Mouse (Mus musculus): ENCODE data around the gene Dab1. TPM values are rescaled to one million over a fixed set of nuclear protein-coding genes. Genes with fewer than 3 reads are reported as not detected.

Gene Dab1
- total and polyA plus RNA-seq, 2 experiments: 0.02 to 0.09 TPM

DNA sequence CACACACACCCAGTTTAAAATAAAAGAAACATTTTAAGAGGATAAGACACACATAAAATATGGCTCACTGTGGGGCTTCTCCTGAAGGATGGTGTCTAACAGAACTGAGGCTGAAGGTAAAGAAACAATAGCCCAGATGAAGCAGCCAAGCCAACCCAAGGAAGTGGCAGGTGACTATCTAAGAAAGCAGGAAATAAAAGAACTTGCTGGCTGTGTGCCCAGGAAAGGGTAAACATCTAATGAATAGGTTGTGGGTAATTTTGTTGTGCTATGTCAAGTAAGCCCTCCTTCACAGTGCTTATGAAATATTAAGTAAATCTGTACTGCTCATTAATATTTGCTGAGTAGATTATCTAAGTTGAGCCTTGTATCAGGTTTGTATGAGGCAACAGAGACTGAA, 438.0 kb downstream of the Dab1 start:
- TF ChIP-seq CTCF (IDR thresholded peaks at IDR 0.05; ENCODE audit: low read depth, low read length): no peak
- TF ChIP-seq POLR2A (IDR thresholded peaks at IDR 0.05; ENCODE audit: extremely low read depth, insufficient read depth, low read length): no peak
- Histone ChIP-seq H3K27me3 (ENCODE audit: control insufficient read depth, insufficient read depth, low read length) (no peaks in the 10 kb centered on the region), H3K36me3 (ENCODE audit: control insufficient read depth, insufficient read depth, low read length) (no peaks in the 10 kb centered on the region), H3K27ac (replicated peaks; ENCODE audit: insufficient read depth, low read depth, low read length) (no peak overlapping the region), H3K4me3 (ENCODE audit: insufficient read depth, low read depth, low read length) (no peak overlapping the region), H3K79me2 (ENCODE audit: control insufficient read depth, insufficient read depth, low read length) (no peaks in the 10 kb centered on the region), H3K4me1 (ENCODE audit: control insufficient read depth, insufficient read depth, low read length) (no peaks in the 10 kb centered on the region), H3K9ac (ENCODE audit: low read depth, low read length) (no peak overlapping the region)
- no peak for DNase-seq (ENCODE audit: extremely low read depth, low read depth, low spot score)

GRCm38 (mm10) chr4:104059569-104059968, 440.4 kb downstream of the Dab1 start:
- Histone ChIP-seq H3K79me2 (ENCODE audit: control insufficient read depth, insufficient read depth, low read length) (no peaks in the 10 kb centered on the region), H3K36me3 (ENCODE audit: control insufficient read depth, insufficient read depth, low read length) (no peaks in the 10 kb centered on the region), H3K27ac (replicated peaks; ENCODE audit: insufficient read depth, low read depth, low read length) (no peak overlapping the region), H3K4me1 (ENCODE audit: control insufficient read depth, insufficient read depth, low read length) (no peaks in the 10 kb centered on the region), H3K9ac (ENCODE audit: low read depth, low read length) (no peak overlapping the region), H3K4me3 (ENCODE audit: insufficient read depth, low read depth, low read length) (no peak overlapping the region), H3K27me3 (ENCODE audit: control insufficient read depth, insufficient read depth, low read length) (no peaks in the 10 kb centered on the region)
- TF ChIP-seq POLR2A (IDR thresholded peaks at IDR 0.05; ENCODE audit: extremely low read depth, insufficient read depth, low read length) (no peak), CTCF (IDR thresholded peaks at IDR 0.05; ENCODE audit: low read depth, low read length) (no peak)
- WGBS: 54% methylated on average over 4 of the region's 4 CpGs
- DNase-seq (ENCODE audit: extremely low read depth, low read depth, low spot score): no peak

GRCm38 (mm10) chr4:104062356-104062755, 443.2 kb downstream of the Dab1 start:
- 90% methylated on average over 4 of the region's 4 CpGs for WGBS
- no peaks in the 10 kb centered on the region for H3K4me1 ChIP-seq (ENCODE audit: control insufficient read depth, insufficient read depth, low read length)
- TF ChIP-seq CTCF (IDR thresholded peaks at IDR 0.05; ENCODE audit: low read depth, low read length) (no peak), POLR2A (IDR thresholded peaks at IDR 0.05; ENCODE audit: extremely low read depth, insufficient read depth, low read length) (no peak)
- no peak overlapping the region for H3K4me3 ChIP-seq (ENCODE audit: insufficient read depth, low read depth, low read length)
- H3K27me3 ChIP-seq (ENCODE audit: control insufficient read depth, insufficient read depth, low read length): no peaks in the 10 kb centered on the region
- no peak for DNase-seq (ENCODE audit: extremely low read depth, low read depth, low spot score)
- H3K9ac ChIP-seq (ENCODE audit: low read depth, low read length): no peak overlapping the region
- H3K27ac ChIP-seq (replicated peaks; ENCODE audit: insufficient read depth, low read depth, low read length): no peak overlapping the region
- no peaks in the 10 kb centered on the region for H3K36me3 ChIP-seq (ENCODE audit: control insufficient read depth, insufficient read depth, low read length)
- no peaks in the 10 kb centered on the region for H3K79me2 ChIP-seq (ENCODE audit: control insufficient read depth, insufficient read depth, low read length)

- TF ChIP-seq CTCF (IDR thresholded peaks at IDR 0.05; ENCODE audit: low read depth, low read length): no peak
- no peak for TF ChIP-seq POLR2A (IDR thresholded peaks at IDR 0.05; ENCODE audit: extremely low read depth, insufficient read depth, low read length)
- H3K27me3 ChIP-seq (ENCODE audit: control insufficient read depth, insufficient read depth, low read length): no peaks in the 10 kb centered on the region
- H3K79me2 ChIP-seq (ENCODE audit: control insufficient read depth, insufficient read depth, low read length): no peaks in the 10 kb centered on the region
- no peak overlapping the region for H3K4me3 ChIP-seq (ENCODE audit: insufficient read depth, low read depth, low read length)
- 85% methylated on average over 5 of the region's 5 CpGs for WGBS
- no peak overlapping the region for H3K9ac ChIP-seq (ENCODE audit: low read depth, low read length)
- H3K36me3 ChIP-seq (ENCODE audit: control insufficient read depth, insufficient read depth, low read length): no peaks in the 10 kb centered on the region
- DNase-seq (ENCODE audit: extremely low read depth, low read depth, low spot score): no peak
- H3K4me1 ChIP-seq (ENCODE audit: control insufficient read depth, insufficient read depth, low read length): no peaks in the 10 kb centered on the region
- no peak overlapping the region for H3K27ac ChIP-seq (replicated peaks; ENCODE audit: insufficient read depth, low read depth, low read length)
Measured at GRCm38 (mm10) chr4:104066901-104067300, 447.7 kb downstream of the Dab1 start.

DNA sequence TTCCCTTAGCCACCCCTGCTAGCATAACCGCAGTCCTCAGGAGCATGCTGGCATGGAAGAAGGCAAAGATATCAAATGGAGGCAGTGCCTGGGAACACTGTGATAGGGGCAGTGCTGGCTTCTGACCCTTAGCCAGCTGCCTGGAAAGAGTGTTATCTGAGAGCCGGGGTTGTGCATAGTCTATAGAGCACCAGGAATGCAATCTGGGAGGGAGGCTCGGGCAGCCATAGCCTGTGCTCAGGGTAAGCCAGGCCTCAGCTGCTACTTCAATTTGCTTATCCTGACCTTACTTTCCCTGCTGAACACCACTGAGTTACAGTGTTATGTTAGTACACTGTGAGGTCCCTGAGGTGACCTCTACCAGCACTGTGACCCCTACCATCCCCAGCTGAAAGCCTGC, 448.6 kb downstream of the Dab1 start:
- 68% methylated on average over 3 of the region's 3 CpGs for WGBS
- Histone ChIP-seq H3K9ac (ENCODE audit: low read depth, low read length) (no peak overlapping the region), H3K4me1 (ENCODE audit: control insufficient read depth, insufficient read depth, low read length) (no peaks in the 10 kb centered on the region)

DNA sequence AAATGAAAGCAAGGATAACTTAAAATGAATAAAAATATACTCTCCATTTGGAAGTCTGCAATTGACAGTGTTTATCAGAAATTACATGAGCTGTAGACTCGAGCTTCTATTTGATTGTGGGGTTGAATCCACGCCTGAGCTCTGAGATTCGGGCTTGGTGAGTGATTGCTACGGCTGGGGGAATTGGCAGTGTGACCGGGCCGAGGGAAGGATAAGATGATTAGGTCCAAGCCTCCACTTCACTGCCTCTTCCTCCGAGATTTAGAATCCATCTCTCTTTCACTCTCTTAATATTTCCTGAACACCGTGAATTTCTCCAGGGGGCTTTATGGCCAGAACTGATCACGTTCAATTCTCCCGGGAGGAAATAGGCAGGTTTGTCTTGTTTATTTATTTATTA, 452.1 kb downstream of the Dab1 start:
- TF ChIP-seq CTCF (IDR thresholded peaks at IDR 0.05; ENCODE audit: low read depth, low read length) (no peak), POLR2A (IDR thresholded peaks at IDR 0.05; ENCODE audit: extremely low read depth, insufficient read depth, low read length) (no peak)
- H3K79me2 ChIP-seq (ENCODE audit: control insufficient read depth, insufficient read depth, low read length): no peaks in the 10 kb centered on the region
- 77% methylated on average over 10 of the region's 10 CpGs for WGBS

More for the DNA sequence above, 448.6 kb downstream of the Dab1 start:
- TF ChIP-seq CTCF (IDR thresholded peaks at IDR 0.05; ENCODE audit: low read depth, low read length) (no peak), POLR2A (IDR thresholded peaks at IDR 0.05; ENCODE audit: extremely low read depth, insufficient read depth, low read length) (no peak)
- DNase-seq (ENCODE audit: extremely low read depth, low read depth, low spot score): no peak
- Histone ChIP-seq H3K4me3 (ENCODE audit: insufficient read depth, low read depth, low read length) (no peak overlapping the region), H3K27ac (replicated peaks; ENCODE audit: insufficient read depth, low read depth, low read length) (no peak overlapping the region), H3K79me2 (ENCODE audit: control insufficient read depth, insufficient read depth, low read length) (no peaks in the 10 kb centered on the region), H3K36me3 (ENCODE audit: control insufficient read depth, insufficient read depth, low read length) (no peaks in the 10 kb centered on the region), H3K27me3 (ENCODE audit: control insufficient read depth, insufficient read depth, low read length) (no peaks in the 10 kb centered on the region)

More for the DNA sequence above, 452.1 kb downstream of the Dab1 start:
- Histone ChIP-seq H3K27ac (replicated peaks; ENCODE audit: insufficient read depth, low read depth, low read length) (no peak overlapping the region), H3K27me3 (ENCODE audit: control insufficient read depth, insufficient read depth, low read length) (no peaks in the 10 kb centered on the region), H3K4me3 (ENCODE audit: insufficient read depth, low read depth, low read length) (no peak overlapping the region), H3K36me3 (ENCODE audit: control insufficient read depth, insufficient read depth, low read length) (no peaks in the 10 kb centered on the region), H3K4me1 (ENCODE audit: control insufficient read depth, insufficient read depth, low read length) (no peaks in the 10 kb centered on the region), H3K9ac (ENCODE audit: low read depth, low read length) (no peak overlapping the region)
- no peak for DNase-seq (ENCODE audit: extremely low read depth, low read depth, low spot score)
